Mouse (Mus musculus) ES-Bruce4 (cell line): Measurements from ENCODE around the gene Gm26657. TPM values are rescaled to one million over a fixed set of nuclear protein-coding genes. Genes with fewer than 3 reads are reported as not detected.

Experiments
- H3K27ac ChIP-seq: 2 replicates; pipeline ENCODE4 v1.5.1; 2012; ENCODE audit warnings: low read length, inconsistent platforms; ENCODE audit not compliant: insufficient read depth
- H3K27me3 ChIP-seq: 2 replicates; pipeline ENCODE4 v1.6.1; 2012; ENCODE audit warnings: mild to moderate bottlenecking, low read length, inconsistent platforms; ENCODE audit not compliant: control insufficient read depth, poor library complexity, insufficient read depth, severe bottlenecking
- H3K36me3 ChIP-seq: 2 replicates; pipeline ENCODE4 v1.6.1; 2012; ENCODE audit warnings: inconsistent platforms, mild to moderate bottlenecking, low read length, moderate library complexity; ENCODE audit not compliant: control insufficient read depth, poor library complexity, insufficient read depth, severe bottlenecking
- H3K4me1 ChIP-seq: one replicate; pipeline ENCODE4 v1.8.1; 2011; ENCODE audit warnings: low read length; ENCODE audit not compliant: control insufficient read depth, insufficient read depth
- H3K4me3 ChIP-seq: 2 replicates; pipeline ENCODE4 v1.5.1; 2011; ENCODE audit warnings: low read depth, mild to moderate bottlenecking, low read length
- H3K9ac ChIP-seq: 2 replicates; pipeline ENCODE4 v1.6.1; 2012; ENCODE audit warnings: low read depth, mild to moderate bottlenecking, inconsistent platforms; ENCODE audit not compliant: poor library complexity, severe bottlenecking
- H3K9me3 ChIP-seq: replicated peaks from 2 replicates; pipeline ENCODE4 v1.6.1; 2012; ENCODE audit warnings: mild to moderate bottlenecking, low read length, inconsistent platforms; ENCODE audit not compliant: control insufficient read depth, poor library complexity, insufficient read depth, severe bottlenecking
- CTCF ChIP-seq: IDR thresholded peaks from one replicate; pipeline ENCODE4 v1.8.1; 2011; ENCODE audit warnings: low read depth, low read length
- EP300 ChIP-seq: IDR thresholded peaks from 2 replicates; pipeline ENCODE4 v1.6.1; 2011; ENCODE audit warnings: low read depth, low read length; ENCODE audit not compliant: insufficient read depth
- POLR2A ChIP-seq: IDR thresholded peaks from one replicate; pipeline ENCODE4 v1.8.1; 2011; ENCODE audit warnings: low read length; ENCODE audit not compliant: insufficient read depth
- polyA plus RNA-seq: library from polyadenylated mRNA; stranded (reverse); fragments of >200 nt; gene quantifications from 2 replicates; pipeline ENCODE4 v1.2.4, GENCODE M21; 2011; ENCODE audit warnings: low read depth; ENCODE audit not compliant: missing spikeins, insufficient read depth, insufficient read length

Gene Gm26657
- polyA plus RNA-seq, result not detected in 2 replicates

GRCm38 (mm10) chr4:56740020-56740485 is at the start of gene Gm26657:
Gm26657 (plus strand) TSS chr4:56740070.
- Histone ChIP-seq H3K27ac (no peak within 1 kb of the TSS), H3K4me3 (peak within 1 kb of the TSS; percentile 36), H3K9ac (no peak within 1 kb of the TSS), H3K9me3 (0 out of 2 replicates have a peak, but pooled peaks cover under 1% of the 10 kb centered on the region), H3K36me3 (no peaks in the 10 kb centered on the region), H3K4me1 (no peaks in the 10 kb centered on the region), H3K27me3 (no peaks in the 10 kb centered on the region)
- TF ChIP-seq POLR2A (no peak), EP300 (no peak), CTCF (no peak)

- Histone ChIP-seq H3K27ac (no peak overlapping the region), H3K4me3 (no peak overlapping the region), H3K36me3 (no peaks in the 10 kb centered on the region), H3K27me3 (no peaks in the 10 kb centered on the region), H3K9me3 (no peaks in the 10 kb centered on the region), H3K9ac (no peak overlapping the region), H3K4me1 (no peaks in the 10 kb centered on the region)
- no peak for TF ChIP-seq EP300
- TF ChIP-seq CTCF, result no peak
- no peak for TF ChIP-seq POLR2A
Measured at GRCm38 (mm10) chr4:56696401-56696800, 43.5 kb upstream of the Gm26657 start.

- TF ChIP-seq EP300, result no peak
- no peak for TF ChIP-seq CTCF
- TF ChIP-seq POLR2A, result no peak
- no peaks in the 10 kb centered on the region for H3K36me3 ChIP-seq
- no peak overlapping the region for H3K9ac ChIP-seq
- H3K27ac ChIP-seq, result no peak overlapping the region
- no peaks in the 10 kb centered on the region for H3K27me3 ChIP-seq
- H3K4me3 ChIP-seq, result no peak overlapping the region
- no peaks in the 10 kb centered on the region for H3K9me3 ChIP-seq
- H3K4me1 ChIP-seq, result no peaks in the 10 kb centered on the region
Measured at GRCm38 (mm10) chr4:56698671-56699070, 41.2 kb upstream of the Gm26657 start.

- Histone ChIP-seq H3K27me3 (no peaks in the 10 kb centered on the region), H3K36me3 (no peaks in the 10 kb centered on the region), H3K9ac (no peak overlapping the region), H3K4me1 (no peaks in the 10 kb centered on the region), H3K4me3 (no peak overlapping the region), H3K9me3 (no peaks in the 10 kb centered on the region), H3K27ac (no peak overlapping the region)
- TF ChIP-seq POLR2A (no peak), EP300 (no peak), CTCF (no peak)
Measured at GRCm38 (mm10) chr4:56702234-56702633, 37.6 kb upstream of the Gm26657 start.

- no peak for TF ChIP-seq CTCF
- no peak for TF ChIP-seq POLR2A
- TF ChIP-seq EP300, result no peak
- Histone ChIP-seq H3K27me3 (no peaks in the 10 kb centered on the region), H3K9me3 (no peaks in the 10 kb centered on the region), H3K9ac (no peak overlapping the region), H3K4me1 (no peaks in the 10 kb centered on the region), H3K27ac (no peak overlapping the region), H3K4me3 (no peak overlapping the region), H3K36me3 (no peaks in the 10 kb centered on the region)
Measured at GRCm38 (mm10) chr4:56713155-56713554, 26.7 kb upstream of the Gm26657 start.

- Histone ChIP-seq H3K9me3 (no peaks in the 10 kb centered on the region), H3K27ac (no peak overlapping the region), H3K27me3 (no peaks in the 10 kb centered on the region), H3K4me1 (peaks cover 2% of the 10 kb centered on the region), H3K9ac (no peak overlapping the region), H3K36me3 (no peaks in the 10 kb centered on the region), H3K4me3 (no peak overlapping the region)
- TF ChIP-seq EP300 (no peak), CTCF (no peak), POLR2A (no peak)
Measured at GRCm38 (mm10) chr4:56716801-56717200, 23.1 kb upstream of the Gm26657 start.
